Mouse (Mus musculus): ENCODE data around the gene Emc10. TPM values are rescaled to one million over a fixed set of nuclear protein-coding genes. Genes with fewer than 3 reads are reported as not detected.

The Emc10 gene
- polyA plus RNA-seq, 1 experiment from 2014 or later: 140 TPM

DNA sequence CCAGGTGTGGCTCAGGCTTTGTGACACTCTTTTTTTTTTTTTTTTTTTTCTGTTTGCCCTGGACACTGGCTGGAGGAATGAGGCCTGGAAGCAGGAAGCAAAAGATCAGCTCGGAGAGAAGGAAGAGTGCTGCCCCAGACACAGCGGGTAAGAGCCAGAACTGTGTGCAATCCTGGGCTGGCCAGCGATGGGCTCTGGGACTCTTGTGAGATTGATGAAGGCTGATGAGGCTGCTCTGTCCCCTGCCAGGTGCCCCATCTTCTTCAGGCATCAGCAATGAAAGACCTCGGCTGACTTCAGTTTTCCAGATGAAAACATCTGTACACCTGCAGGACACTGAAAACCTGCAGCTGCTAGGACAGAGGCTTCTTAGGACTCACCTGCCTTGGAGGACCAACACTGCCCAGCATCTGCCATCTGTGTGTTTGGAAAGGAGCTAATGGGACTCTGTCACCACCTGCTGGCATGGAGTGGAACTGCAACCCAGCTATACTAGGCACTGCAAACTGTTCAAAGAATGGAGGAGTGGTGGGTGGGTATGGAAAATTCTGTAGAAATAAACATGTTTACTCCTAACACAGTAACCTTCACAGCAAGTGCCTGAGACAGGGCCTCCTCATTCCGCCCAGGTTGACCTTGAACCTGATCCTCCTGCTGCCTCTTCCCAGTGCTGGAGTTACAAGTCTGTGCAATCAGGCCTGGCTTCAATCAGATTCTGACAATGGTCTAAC is 11.3 kb downstream of the Emc10 start:
- Histone ChIP-seq H3K4me1 (ENCODE audit: control insufficient read depth, insufficient read depth, low read length) (no peaks in the 10 kb centered on the region), H3K4me3 (ENCODE audit: low read depth, low read length) (no peak overlapping the region), H3K9me3 (ENCODE audit: control insufficient read depth, low read length) (no peaks in the 10 kb centered on the region), H3K9ac (ENCODE audit: low read depth, low read length) (no peak overlapping the region), H3K4me2 (ENCODE audit: low read depth, low read length) (no peak overlapping the region), H3K27ac (replicated peaks; ENCODE audit: low read depth, low read length) (no peak overlapping the region), H3K27me3 (replicated peaks; ENCODE audit: control insufficient read depth, insufficient read depth, low read length) (peaks cover 12% of the 10 kb centered on the region), H3K36me3 (ENCODE audit: control insufficient read depth, insufficient read depth, low read length) (peaks cover 11% of the 10 kb centered on the region; the same call in 1 of the 2 replicates)
- WGBS: 42% methylated on average over 5 of the region's 5 CpGs
- DNase-seq (ENCODE audit: low spot score) (peak; percentile 68), ATAC-seq (ENCODE audit: low read depth) (peak; percentile 66; the same call in 1 of the 2 replicates)

DNA sequence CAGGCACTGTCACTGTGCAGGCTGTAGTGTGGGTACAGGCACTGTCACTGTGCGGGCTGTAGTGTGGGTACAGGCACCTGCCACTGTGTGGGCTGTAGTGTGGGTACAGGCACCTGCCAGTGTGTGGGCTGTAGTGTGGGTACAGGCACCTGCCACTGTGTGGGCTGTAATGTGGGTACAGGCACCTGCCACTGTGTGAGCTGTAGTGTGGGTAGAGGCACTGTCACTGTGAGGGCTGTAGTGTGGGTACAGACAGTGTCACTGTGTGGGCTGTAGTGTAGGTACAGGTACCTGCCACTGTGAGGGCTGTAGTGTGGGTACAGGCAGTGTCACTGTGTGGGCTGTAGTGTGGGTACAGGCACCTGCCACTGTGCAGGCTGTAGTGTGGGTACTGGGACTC is 12.2 kb downstream of the Emc10 start:
- H3K9me3 ChIP-seq (ENCODE audit: control insufficient read depth, low read length): no peaks in the 10 kb centered on the region
- ATAC-seq (ENCODE audit: low read depth) (no peak), DNase-seq (ENCODE audit: low spot score) (no peak)
- H3K4me2 ChIP-seq (ENCODE audit: low read depth, low read length): no peak overlapping the region
- WGBS: 100% methylated on average over 1 of the region's 1 CpGs
- H3K4me3 ChIP-seq (ENCODE audit: low read depth, low read length): no peak overlapping the region
- H3K4me1 ChIP-seq (ENCODE audit: control insufficient read depth, insufficient read depth, low read length): no peaks in the 10 kb centered on the region
- peaks cover 17% of the 10 kb centered on the region for H3K27me3 ChIP-seq (replicated peaks; ENCODE audit: control insufficient read depth, insufficient read depth, low read length)
- H3K36me3 ChIP-seq (ENCODE audit: control insufficient read depth, insufficient read depth, low read length): peaks cover 9% of the 10 kb centered on the region; the same call in 1 of the 2 replicates
- H3K27ac ChIP-seq (replicated peaks; ENCODE audit: low read depth, low read length): no peak overlapping the region
- no peak overlapping the region for H3K9ac ChIP-seq (ENCODE audit: low read depth, low read length)

DNA sequence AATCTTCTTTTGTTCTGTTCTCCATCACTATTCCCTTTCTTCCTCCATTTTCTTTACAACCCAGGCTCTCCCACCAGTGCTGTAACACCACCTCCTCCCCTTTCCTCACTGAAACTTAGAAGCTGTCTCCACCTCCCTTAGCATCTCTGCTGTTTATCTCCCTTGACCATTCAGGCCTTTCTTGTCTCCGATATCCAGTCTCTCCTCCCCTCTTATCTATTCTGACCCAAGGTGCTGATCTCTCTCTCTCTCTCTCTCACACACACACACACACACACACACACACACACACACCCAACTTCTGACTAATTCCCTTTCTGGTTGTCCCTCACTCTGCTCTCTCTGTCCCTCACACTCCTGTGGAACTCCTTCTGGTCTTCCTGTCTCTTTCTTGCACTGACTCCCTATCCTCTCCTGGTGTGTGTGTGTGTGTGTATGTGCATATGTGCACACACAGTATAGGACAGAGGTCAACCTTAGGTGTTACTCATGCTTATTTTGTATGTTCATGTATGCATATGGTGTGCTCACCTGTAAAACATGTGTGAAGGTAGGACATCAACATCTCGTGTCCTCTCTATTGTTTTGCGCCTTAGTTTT is 13.4 kb downstream of the Emc10 start:
- H3K4me1 ChIP-seq (ENCODE audit: control insufficient read depth, insufficient read depth, low read length): no peaks in the 10 kb centered on the region
- ATAC-seq (ENCODE audit: low read depth) (no peak), DNase-seq (ENCODE audit: low spot score) (no peak)
- peaks cover 24% of the 10 kb centered on the region for H3K27me3 ChIP-seq (replicated peaks; ENCODE audit: control insufficient read depth, insufficient read depth, low read length)
- 74% methylated on average over 3 of the region's 3 CpGs for WGBS
- H3K4me2 ChIP-seq (ENCODE audit: low read depth, low read length): no peak overlapping the region
- no peaks in the 10 kb centered on the region for H3K9me3 ChIP-seq (ENCODE audit: control insufficient read depth, low read length)
- no peak overlapping the region for H3K4me3 ChIP-seq (ENCODE audit: low read depth, low read length)
- H3K27ac ChIP-seq (replicated peaks; ENCODE audit: low read depth, low read length): no peak overlapping the region
- no peaks in the 10 kb centered on the region for H3K36me3 ChIP-seq (ENCODE audit: control insufficient read depth, insufficient read depth, low read length)
- H3K9ac ChIP-seq (ENCODE audit: low read depth, low read length): no peak overlapping the region

DNA sequence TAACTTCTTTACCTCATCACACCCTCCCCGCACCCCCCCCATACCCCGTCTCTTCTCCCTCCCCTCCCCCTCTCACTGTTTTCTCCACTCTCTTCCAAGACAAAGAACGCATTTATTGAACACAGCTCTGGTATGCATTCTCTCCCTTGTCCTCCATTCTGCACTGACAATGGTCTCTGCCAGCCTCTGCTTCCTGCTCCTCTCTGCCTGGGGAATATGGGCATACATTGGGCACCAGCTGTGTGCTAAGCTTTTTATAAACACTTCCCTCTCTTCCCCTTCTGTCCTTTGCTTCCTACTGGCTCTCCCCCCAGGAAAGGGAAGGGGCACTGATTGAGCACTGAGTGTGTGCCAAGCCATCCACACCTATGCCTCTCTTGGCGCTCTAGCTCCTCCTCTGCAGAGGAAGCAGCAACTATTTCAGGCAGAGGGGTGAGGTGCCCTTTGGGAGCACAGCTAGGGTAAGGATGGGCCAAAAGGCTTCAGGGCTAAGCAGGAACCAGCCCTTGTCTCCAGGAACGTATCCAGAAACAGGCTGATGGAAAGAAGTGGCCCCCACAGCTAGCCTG is 21.2 kb downstream of the Emc10 start:
- Histone ChIP-seq H3K36me3 (ENCODE audit: control insufficient read depth, insufficient read depth, low read length) (no peaks in the 10 kb centered on the region), H3K27ac (replicated peaks; ENCODE audit: low read depth, low read length) (peak overlapping the region; percentile 55; the same call in 1 of the 2 replicates), H3K9ac (ENCODE audit: low read depth, low read length) (no peak overlapping the region), H3K4me1 (ENCODE audit: control insufficient read depth, insufficient read depth, low read length) (0 out of 2 replicates have a peak, but pooled peaks cover 6% of the 10 kb centered on the region), H3K27me3 (replicated peaks; ENCODE audit: control insufficient read depth, insufficient read depth, low read length) (peaks cover 33% of the 10 kb centered on the region), H3K9me3 (ENCODE audit: control insufficient read depth, low read length) (no peaks in the 10 kb centered on the region), H3K4me2 (ENCODE audit: low read depth, low read length) (peak overlapping the region; percentile 24; the same call in 1 of the 2 replicates), H3K4me3 (ENCODE audit: low read depth, low read length) (no peak overlapping the region)
- no peak for ATAC-seq (ENCODE audit: low read depth)
- WGBS: 26% methylated on average over 5 of the region's 5 CpGs
- no peak for DNase-seq (ENCODE audit: low spot score)

DNA sequence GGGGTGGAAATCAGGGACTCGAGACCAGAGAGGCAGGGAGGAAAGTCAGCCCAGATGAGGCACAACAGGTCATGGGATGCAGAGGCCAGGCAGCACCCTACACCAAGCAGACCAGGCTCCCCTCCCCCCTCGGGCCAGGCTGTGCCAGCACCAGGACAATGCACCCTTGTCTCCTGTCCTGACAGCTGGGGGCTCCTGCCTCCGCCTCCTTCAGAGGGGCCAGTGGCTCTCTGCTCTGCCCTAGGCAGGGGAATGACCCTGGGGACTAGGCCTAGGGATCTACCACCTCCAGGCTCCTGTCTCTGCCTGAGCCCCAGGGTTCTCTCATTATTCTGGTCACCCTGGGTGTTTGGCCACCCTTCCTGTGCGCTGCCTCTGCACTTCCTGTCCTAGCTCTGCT is 21.9 kb downstream of the Emc10 start:
- Histone ChIP-seq H3K9me3 (ENCODE audit: control insufficient read depth, low read length) (no peaks in the 10 kb centered on the region), H3K27ac (replicated peaks; ENCODE audit: low read depth, low read length) (peak overlapping the region; percentile 58; the same call in 1 of the 2 replicates), H3K27me3 (replicated peaks; ENCODE audit: control insufficient read depth, insufficient read depth, low read length) (peaks cover 28% of the 10 kb centered on the region), H3K4me2 (ENCODE audit: low read depth, low read length) (peak overlapping the region; percentile 24; the same call in 1 of the 2 replicates), H3K36me3 (ENCODE audit: control insufficient read depth, insufficient read depth, low read length) (0 out of 2 replicates have a peak, but pooled peaks cover 3% of the 10 kb centered on the region), H3K4me3 (ENCODE audit: low read depth, low read length) (no peak overlapping the region), H3K4me1 (ENCODE audit: control insufficient read depth, insufficient read depth, low read length) (0 out of 2 replicates have a peak, but pooled peaks cover 6% of the 10 kb centered on the region), H3K9ac (ENCODE audit: low read depth, low read length) (peak overlapping the region; percentile 46; the same call in 1 of the 2 replicates)
- WGBS: 16% methylated on average over 4 of the region's 4 CpGs
- DNase-seq (ENCODE audit: low spot score): peak; percentile 73
- ATAC-seq (ENCODE audit: low read depth): peak; percentile 60; the same call in 1 of the 2 replicates

DNA sequence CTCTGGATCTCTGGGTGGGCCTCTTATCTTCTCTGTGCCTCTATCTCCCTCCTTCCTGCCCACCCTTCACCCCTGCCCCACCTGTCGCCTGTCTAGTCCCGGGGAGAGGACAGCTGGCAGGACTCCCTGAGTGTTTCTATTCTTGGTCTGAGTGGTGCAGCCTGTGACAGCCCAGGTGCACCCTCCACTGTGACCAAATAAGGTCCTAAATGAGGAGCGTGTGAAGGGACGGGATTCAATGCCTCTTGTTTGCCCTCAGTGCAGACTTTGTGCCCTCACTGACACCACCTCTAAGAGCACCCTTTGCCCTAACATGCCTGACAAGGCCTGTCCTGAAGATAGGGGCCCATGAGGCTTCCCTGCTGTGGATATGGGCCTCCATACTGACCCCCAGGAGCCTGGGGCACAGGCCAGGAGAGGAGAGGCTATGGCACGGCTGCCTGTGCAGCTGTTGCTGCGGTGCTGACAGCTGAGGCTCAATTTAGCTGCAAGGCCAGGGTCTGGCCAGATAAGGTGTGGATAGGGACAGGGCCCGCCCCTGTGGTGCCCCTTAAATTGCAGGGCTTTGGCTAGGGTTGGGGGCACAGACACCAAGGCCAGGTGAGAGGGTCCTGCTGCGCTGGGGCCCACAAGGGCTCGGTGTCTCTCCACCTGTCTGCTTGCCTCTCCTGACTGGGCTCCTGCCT is 23.2 kb downstream of the Emc10 start:
- 40% methylated on average over 7 of the region's 9 CpGs for WGBS
- ATAC-seq (ENCODE audit: low read depth) (peak; percentile 46), DNase-seq (ENCODE audit: low spot score) (peak; percentile 56)
- H3K9me3 ChIP-seq (ENCODE audit: control insufficient read depth, low read length): no peaks in the 10 kb centered on the region
- 0 out of 2 replicates have a peak, but pooled peaks cover 6% of the 10 kb centered on the region for H3K36me3 ChIP-seq (ENCODE audit: control insufficient read depth, insufficient read depth, low read length)
- H3K4me1 ChIP-seq (ENCODE audit: control insufficient read depth, insufficient read depth, low read length): peaks cover 15% of the 10 kb centered on the region
- H3K27ac ChIP-seq (replicated peaks; ENCODE audit: low read depth, low read length): peak overlapping the region; percentile 58
- H3K4me2 ChIP-seq (ENCODE audit: low read depth, low read length): no peak overlapping the region
- no peak overlapping the region for H3K4me3 ChIP-seq (ENCODE audit: low read depth, low read length)
- peak overlapping the region; percentile 46; the same call in 1 of the 2 replicates for H3K9ac ChIP-seq (ENCODE audit: low read depth, low read length)
- peaks cover 22% of the 10 kb centered on the region for H3K27me3 ChIP-seq (replicated peaks; ENCODE audit: control insufficient read depth, insufficient read depth, low read length)

DNA sequence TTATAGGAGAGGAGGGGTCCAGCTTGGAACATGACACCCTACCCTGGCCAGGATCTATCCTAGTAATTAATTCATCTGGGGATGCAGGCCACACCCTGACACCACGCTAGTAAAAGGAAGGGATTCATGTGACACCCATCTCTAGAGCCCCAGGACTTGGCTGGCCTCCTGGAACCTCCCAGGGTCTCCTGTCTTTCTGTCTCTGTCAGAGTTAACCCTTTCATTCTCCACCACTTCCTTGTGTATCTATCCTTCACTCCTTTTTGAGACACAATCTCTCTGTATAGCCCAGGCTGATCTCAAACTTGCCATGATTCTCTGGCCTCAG is 23.8 kb downstream of the Emc10 start:
- Histone ChIP-seq H3K9ac (ENCODE audit: low read depth, low read length) (no peak overlapping the region), H3K27me3 (replicated peaks; ENCODE audit: control insufficient read depth, insufficient read depth, low read length) (peaks cover 16% of the 10 kb centered on the region), H3K9me3 (ENCODE audit: control insufficient read depth, low read length) (no peaks in the 10 kb centered on the region), H3K27ac (replicated peaks; ENCODE audit: low read depth, low read length) (no peak overlapping the region; the same call in 1 of the 2 replicates), H3K36me3 (ENCODE audit: control insufficient read depth, insufficient read depth, low read length) (0 out of 2 replicates have a peak, but pooled peaks cover 6% of the 10 kb centered on the region), H3K4me1 (ENCODE audit: control insufficient read depth, insufficient read depth, low read length) (peaks cover 15% of the 10 kb centered on the region), H3K4me3 (ENCODE audit: low read depth, low read length) (no peak overlapping the region), H3K4me2 (ENCODE audit: low read depth, low read length) (no peak overlapping the region)
- ATAC-seq (ENCODE audit: low read depth): peak; percentile 5; the same call in 1 of the 2 replicates
- 11% methylated on average over 1 of the region's 1 CpGs for whole genome bisulfite sequencing
- DNase-seq (ENCODE audit: low spot score): no peak

DNA sequence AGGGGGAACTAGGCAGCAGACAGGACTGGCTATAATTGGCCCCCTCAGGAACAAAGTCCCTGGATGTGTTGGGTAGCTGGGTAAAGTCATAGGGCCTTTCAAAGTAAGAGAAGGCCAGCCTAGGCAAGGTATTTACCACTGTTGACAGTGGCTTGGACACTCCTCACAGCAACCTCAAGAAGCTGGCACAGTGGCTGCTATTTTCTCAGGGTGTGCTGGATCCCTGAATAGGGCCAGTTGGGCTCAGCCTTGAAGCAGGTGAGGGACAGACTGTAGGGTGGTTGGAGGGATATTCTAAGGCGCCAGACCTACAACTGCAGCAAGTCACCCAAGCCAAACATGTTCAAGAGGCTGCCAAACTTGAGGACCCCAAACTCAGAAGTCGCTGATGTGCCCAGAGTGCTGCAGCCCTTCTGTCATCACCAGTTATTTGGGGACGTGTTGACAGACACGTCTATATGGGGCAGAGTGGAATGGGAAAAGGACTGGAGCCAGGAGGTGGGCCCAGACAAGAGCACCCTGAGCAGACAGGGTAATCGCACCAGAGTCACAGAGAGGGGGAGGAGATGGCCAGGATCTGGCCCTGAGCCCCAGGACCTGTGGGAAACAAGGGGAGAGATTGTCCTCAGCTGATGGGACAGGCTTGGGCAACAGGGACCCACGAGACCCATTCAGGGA is 24.3 kb downstream of the Emc10 start:
- Histone ChIP-seq H3K4me3 (ENCODE audit: low read depth, low read length) (no peak overlapping the region), H3K9ac (ENCODE audit: low read depth, low read length) (no peak overlapping the region), H3K36me3 (ENCODE audit: control insufficient read depth, insufficient read depth, low read length) (0 out of 2 replicates have a peak, but pooled peaks cover 6% of the 10 kb centered on the region), H3K4me2 (ENCODE audit: low read depth, low read length) (no peak overlapping the region), H3K9me3 (ENCODE audit: control insufficient read depth, low read length) (no peaks in the 10 kb centered on the region), H3K27ac (replicated peaks; ENCODE audit: low read depth, low read length) (peak overlapping the region; percentile 15; the same call in 1 of the 2 replicates), H3K4me1 (ENCODE audit: control insufficient read depth, insufficient read depth, low read length) (peaks cover 15% of the 10 kb centered on the region), H3K27me3 (replicated peaks; ENCODE audit: control insufficient read depth, insufficient read depth, low read length) (peaks cover 12% of the 10 kb centered on the region)
- 28% methylated on average over 6 of the region's 6 CpGs for WGBS
- DNase-seq (ENCODE audit: low spot score): peak; percentile 63
- ATAC-seq (ENCODE audit: low read depth): peak; percentile 6; the same call in 1 of the 2 replicates

Measured in embryonic facial prominence, embryonic 14.5 days (tissue).